Mouse (Mus musculus) mesoderm, embryonic 11.5 days (tissue): ENCODE data around the gene Tead4.
A peak's percentile ranks its signal among the peaks of the same experiment; 100 is the strongest.
"Not testable (repeated sequence)": the region's sequence is repeated elsewhere in the genome, so short reads cannot be mapped to it uniquely, and the experiment has no call there.

Experiments
- DNase-seq: peaks from one replicate; pipeline ENCODE4 v3.0.0-alpha.2; 2012; ENCODE audit warnings: low read depth, low spot score

Gene Tead4

GRCm38 (mm10) chr6:128300134-128301001, at the start of gene Tead4:
Gene Tead4, minus strand, starts transcription at chr6:128300823.
- DNase-seq, result peak; percentile 73

DNA sequence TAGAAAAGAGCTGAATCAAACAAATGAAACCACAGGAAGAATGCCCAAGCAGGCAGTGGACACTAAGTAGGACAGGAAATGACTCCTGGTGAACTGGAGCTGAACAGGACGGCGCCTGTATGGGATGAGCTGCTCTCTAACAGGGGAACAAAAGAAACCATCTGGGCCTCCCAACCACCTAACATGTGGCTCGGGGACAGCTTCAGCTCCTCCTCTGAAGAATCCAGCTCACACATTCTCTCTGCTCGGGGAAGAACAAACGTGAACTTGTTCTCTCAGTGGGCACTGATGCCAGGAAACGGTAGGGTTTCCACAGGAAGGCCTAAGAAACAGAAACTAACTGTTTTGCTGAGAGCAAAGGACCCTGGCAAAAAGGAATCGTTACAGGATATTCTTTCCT, 49.1 kb upstream of the Tead4 start:
- peak; percentile 33 for DNase-seq

GRCm38 (mm10) chr6:128346782-128347181, 46.2 kb upstream of the Tead4 start:
- DNase-seq, result no peak

DNA sequence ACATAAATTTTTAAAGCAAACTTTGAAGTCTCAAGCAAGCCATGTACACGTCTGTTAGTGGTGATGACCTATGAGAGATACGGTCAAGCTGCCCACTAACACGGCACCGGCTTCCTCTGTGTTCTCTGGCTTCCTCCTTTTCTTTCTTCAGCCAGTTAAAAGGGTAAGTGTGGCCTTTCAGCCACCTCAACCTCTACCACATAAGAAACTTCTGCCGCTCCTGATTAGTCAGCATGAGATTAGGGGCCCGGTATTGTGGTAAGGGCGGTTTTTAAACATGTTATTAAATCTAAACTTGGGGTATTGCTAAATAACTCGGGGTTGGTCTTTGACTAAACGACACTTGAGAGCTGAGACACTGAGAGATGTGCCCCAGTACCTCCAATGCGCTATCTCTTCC, 45.0 kb upstream of the Tead4 start:
- no peak for DNase-seq

GRCm38 (mm10) chr6:128341956-128342723, 41.5 kb upstream of the Tead4 start:
- DNase-seq, result no peak

- DNase-seq, result no peak
These were observed 38.3 kb upstream of the Tead4 start for GRCm38 (mm10) chr6:128338876-128339275.

- no peak for DNase-seq
These were observed 36.8 kb upstream of the Tead4 start for GRCm38 (mm10) chr6:128337467-128337866.

DNA sequence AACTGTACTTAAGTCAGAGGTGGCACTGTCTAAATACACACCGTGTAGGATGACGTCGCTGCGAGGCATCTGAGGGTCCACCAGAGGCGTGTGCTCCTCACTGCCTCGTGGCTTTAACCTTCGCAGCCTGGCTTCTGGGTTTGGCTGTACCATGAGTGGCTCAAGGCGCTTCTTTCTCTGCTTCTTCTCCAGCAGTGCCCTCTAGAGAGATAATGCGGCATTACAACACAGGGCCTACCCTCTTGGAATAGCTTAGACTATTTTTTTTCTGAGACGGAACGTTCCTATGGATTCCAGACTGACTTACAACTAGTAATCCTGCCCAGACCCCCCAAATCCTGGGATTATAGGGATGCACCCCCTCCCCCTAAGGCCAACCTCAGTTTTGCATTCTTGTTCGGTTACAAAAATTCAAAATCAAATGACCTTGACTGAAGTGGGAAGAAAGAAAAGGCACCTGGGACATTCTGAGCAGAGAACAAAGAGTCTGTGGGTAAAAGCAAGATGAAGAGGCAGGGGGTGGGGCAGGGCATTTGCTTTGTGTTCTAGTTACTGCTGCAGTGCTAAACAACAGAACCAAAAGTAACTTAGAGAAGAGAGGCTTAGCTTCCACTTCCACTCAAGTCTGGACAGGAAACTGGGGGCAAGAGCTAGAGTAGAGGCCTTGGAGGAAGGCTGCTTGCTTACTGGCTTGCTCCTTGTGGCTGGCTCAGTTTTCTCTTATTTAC, 33.9 kb upstream of the Tead4 start:
- DNase-seq, result peak; percentile 82

GRCm38 (mm10) chr6:128318317-128318716, 17.7 kb upstream of the Tead4 start:
- peak; percentile 79 for DNase-seq

DNA sequence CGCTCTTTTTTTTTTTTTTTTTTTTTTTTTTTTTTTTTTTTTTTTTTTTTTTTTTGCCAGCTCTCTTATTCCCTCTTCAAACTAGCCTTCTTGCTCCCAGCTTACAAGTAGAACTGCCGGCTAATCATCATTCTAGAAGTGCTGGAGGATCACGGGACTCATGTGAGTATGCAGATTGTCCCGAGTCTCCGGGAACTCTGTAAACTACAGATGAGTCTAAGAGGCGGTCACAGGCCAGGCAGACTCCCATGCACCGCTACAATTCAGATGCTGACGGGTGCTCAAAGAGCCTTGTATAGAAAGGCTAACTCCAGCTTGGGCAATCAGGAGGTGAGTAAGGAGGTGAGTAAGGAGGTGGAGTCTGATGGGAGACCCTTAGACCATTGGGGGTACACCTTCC, 15.0 kb upstream of the Tead4 start:
- DNase-seq, result no peak

GRCm38 (mm10) chr6:128314796-128315195, 14.2 kb upstream of the Tead4 start:
- DNase-seq, result no peak

GRCm38 (mm10) chr6:128308311-128308710, 7.7 kb upstream of the Tead4 start:
- DNase-seq, result peak; percentile 89

- no peak for DNase-seq
These were observed 4.2 kb upstream of the Tead4 start for GRCm38 (mm10) chr6:128304801-128305200.

DNA sequence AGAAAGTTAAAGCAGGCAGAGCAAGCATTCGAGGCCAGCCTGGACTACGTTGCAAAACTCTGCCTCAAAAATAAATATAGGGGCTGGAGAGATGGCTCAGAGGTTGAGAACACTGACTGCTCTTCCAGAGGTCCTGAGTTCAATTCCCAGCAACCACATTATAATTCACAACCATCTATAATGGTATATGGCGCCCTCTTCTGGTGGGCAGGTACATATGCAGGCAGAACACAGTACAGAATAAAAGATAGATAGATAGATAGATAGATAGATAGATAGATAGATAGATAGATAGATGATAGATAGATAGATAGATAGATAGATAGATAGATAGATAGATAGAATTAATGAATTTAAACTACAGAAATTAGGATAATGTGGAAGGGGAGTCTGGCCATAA, 2.0 kb upstream of the Tead4 start:
- DNase-seq, result not testable (repeated sequence)

- DNase-seq, result no peak
These were observed 1.3 kb upstream of the Tead4 start for GRCm38 (mm10) chr6:128301891-128302290.

GRCm38 (mm10) chr6:128301458-128301857, 835 bp upstream of the Tead4 start:
- no peak for DNase-seq

DNA sequence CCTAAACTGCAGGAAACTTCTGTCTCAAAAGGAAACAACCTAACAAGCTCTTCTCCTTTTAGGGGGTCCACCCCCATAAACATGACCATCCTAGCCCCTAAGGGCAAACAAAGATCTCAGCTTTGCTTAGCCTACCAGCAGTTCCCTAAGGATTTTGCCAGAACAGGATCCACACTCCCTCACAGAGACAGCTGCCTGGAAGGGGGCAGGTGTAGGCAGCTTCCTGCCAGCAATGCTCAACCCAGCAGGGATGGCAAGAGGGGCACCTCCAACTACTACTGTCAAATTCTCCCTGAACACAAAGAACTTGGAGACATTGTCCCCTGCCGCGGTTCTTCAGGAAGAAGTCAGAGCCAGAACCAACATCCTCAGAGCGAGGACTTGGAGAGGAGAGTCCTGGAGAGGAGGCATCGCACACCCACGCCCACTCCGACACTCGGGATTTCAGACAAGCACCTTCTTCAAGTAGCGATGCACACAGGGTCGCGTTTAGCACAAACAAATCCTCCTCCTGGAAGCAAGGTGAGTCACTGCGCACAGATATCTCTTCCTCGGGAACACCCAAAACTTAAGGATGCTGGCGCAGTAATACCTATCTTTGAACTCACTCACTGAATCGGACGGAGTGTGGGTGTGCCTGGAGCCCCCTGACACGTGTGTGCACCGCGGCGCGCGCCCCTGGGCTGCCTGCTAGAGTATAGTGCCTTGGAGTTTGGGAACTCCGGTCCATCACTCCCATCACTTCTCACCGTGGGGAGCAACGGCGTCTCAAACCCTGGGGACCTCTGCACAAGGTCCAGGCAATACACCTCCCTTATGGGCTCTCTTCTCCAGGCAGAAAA, 1.1 kb downstream of the Tead4 start:
- no peak for DNase-seq

- no peak for DNase-seq
These were observed 2.4 kb downstream of the Tead4 start for GRCm38 (mm10) chr6:128298246-128298645.

GRCm38 (mm10) chr6:128296750-128297393, 3.8 kb downstream of the Tead4 start:
- no peak for DNase-seq

- no peak for DNase-seq
These were observed 4.5 kb downstream of the Tead4 start for GRCm38 (mm10) chr6:128295876-128296749.
